Mouse (Mus musculus): ENCODE measurements around the gene Acap3. TPM values are rescaled to one million over a fixed set of nuclear protein-coding genes. Genes with fewer than 3 reads are reported as not detected.
A peak's percentile ranks its signal among the peaks of the same experiment; 100 is the strongest.

The Acap3 gene
- total RNA-seq (2018; cell fraction: chromatin; rRNA removed), result 10 to 100 TPM in 24 of 26 experiments, 1 to 10 TPM in 2; 10.0 to 70.6 (median 29.3) TPM
- 1 to 10 TPM; 3.4 to 9.9 (median 6.2) TPM for total RNA-seq (2018; cell fraction: cytosol; rRNA removed)
- total RNA-seq (2018; cell fraction: nucleus; rRNA removed), result 10 to 100 TPM in 18 of 26 experiments, 1 to 10 TPM in 8; 2.2 to 46.6 (median 11.6) TPM
- 8.2 to 8.7 TPM (median 8.3 TPM) in 3 replicates for polyA plus RNA-seq (2018)

DNA sequence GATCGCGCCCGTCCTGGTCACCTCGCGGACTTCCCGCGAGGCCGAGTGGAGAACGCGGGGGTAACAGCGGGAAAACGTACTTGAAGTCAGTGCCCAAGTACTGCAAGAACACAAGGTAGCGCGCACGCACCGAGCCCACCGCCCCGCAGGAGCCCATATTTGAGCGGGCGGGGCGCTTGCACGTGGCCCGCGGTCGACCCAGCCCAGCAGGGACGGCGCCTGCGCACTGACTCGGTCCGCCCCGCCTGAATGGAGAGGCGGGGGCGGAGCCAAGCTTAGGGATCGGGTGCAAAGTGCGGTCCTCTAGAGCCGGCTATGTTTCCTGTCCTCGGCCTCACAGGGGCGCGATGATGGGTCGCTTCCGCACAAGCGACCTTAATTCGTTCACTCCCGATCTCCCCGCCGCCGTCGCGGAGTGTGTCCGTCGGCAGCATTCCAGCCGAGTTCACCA, at the start of gene Acap3, which contains the start of gene Pusl1:
Gene Acap3, plus strand, starts transcription at position 272 of the 451 bp plus-strand sequence.
Gene Pusl1, minus strand, starts transcription at position 231 of the 451 bp plus-strand sequence.
- H3K4me3 ChIP-seq (ENCODE audit: inconsistent target), result peak within 1 kb of the TSS; percentile 73
- peak within 1 kb of the TSS; percentile 65 for H3K27ac ChIP-seq
- peaks cover 20% of the 10 kb centered on the region; the same call in 1 of the 2 replicates for H3K36me3 ChIP-seq (ENCODE audit: inconsistent target)
- H3K79me2 ChIP-seq (ENCODE audit: inconsistent target), result peaks cover 52% of the 10 kb centered on the region
- WGBS (ENCODE audit: missing documents), result under 1% methylated on average over 52 of the region's 52 CpGs

DNA sequence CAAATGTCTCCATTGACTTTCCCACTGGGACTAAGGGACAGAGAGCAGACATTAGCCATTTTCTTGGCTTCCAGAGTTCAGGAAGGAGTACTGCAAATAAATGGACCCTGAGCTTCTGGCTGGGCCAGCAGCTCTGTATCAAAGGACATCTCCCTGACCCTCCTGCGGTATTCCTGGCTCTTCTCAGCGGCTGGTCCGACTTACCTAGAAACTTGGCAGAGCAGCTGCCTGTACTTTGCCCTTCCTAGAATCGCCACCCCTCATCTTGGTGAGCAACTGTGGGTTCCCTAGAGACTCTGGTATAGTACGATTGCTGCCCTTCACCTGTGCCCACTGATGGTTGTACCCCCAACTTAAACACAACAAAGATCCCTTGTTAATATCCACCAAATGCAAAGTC, 48.4 kb upstream of the Acap3 start:
- H3K4me3 ChIP-seq (ENCODE audit: inconsistent target), result no peak overlapping the region
- peaks cover 4% of the 10 kb centered on the region for H3K79me2 ChIP-seq (ENCODE audit: inconsistent target)
- WGBS (ENCODE audit: missing documents), result 98% methylated on average over 5 of the region's 5 CpGs
- H3K36me3 ChIP-seq (ENCODE audit: inconsistent target), result no peaks in the 10 kb centered on the region
- H3K27ac ChIP-seq, result no peak overlapping the region

DNA sequence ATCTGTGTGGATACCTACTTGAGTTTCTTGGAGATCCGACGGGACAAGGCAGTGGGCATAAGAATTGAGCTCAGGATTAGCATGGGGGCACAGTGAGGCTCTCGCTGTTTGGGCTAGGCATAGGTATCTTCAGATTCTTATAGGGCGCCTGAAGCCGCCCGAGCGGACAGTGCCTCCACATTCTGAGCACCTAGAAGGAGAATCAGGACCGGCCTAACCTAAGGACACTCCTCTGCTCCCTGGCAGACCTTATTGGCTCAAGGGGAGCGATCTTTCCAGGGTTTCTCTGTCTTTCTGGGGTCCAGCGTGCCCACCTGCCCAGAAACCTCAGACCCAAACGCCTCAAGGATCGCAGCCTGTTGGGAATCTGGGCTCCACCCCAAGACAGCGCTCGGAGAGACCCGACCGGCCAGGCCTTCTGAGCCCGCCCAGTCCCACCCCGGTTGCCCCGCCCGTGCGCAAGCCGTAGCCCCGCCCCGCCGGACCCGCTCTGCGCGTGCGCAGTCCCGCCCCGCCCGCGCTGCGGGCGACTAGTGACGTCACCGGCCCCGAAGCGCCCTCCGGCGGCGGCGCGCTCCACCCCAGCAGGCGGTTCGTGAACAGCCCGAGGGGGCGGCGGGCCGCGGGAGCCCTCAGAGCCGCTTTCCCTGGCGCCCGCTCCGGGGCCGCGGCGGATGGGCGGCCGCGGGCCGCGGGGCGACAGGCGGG, 44.6 kb upstream of the Acap3 start, which contains the start of gene Dvl1:
Gene Dvl1, plus strand, starts transcription at position 532 of the 708 bp plus-strand sequence.
- Histone ChIP-seq H3K36me3 (ENCODE audit: inconsistent target) (no peaks in the 10 kb centered on the region), H3K27ac (peak within 1 kb of the TSS; percentile 34), H3K4me3 (ENCODE audit: inconsistent target) (peak within 1 kb of the TSS; percentile 49), H3K79me2 (ENCODE audit: inconsistent target) (peaks cover 42% of the 10 kb centered on the region)
- 5% methylated on average over 47 of the region's 65 CpGs for WGBS (ENCODE audit: missing documents)

DNA sequence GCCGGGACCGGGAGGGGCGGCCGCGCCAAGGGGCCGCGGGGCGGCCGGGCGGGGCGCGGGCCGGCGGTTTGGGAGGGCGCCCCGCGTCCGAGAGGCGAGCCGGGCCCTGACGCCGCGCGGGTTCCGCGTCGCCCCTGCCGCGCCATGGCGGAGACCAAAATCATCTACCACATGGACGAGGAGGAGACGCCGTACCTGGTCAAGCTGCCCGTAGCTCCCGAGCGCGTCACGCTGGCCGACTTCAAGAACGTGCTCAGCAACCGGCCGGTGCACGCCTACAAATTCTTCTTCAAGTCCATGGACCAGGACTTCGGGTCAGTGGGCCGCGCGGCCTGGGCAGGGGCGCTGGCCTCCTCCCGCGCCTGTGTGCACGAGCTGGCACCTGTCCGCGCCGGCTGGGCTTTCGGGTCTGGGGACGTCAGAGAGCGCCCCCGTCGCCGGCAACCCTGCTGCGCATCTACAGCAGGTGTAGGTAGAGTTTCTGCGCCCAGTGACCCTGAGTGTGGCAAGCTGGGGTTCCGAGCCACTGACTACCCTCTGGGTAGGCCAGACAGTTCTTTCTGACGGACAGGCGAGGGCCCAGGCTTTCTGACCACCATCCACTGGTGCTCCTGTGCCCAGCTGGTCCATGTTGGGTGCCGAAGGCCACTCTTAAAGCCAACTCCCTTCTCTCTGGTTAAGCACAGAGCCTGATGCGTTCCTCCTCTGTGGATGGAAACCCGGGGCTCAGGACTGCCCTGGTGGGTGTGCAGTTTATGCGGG, 43.9 kb upstream of the Acap3 start:
- peak overlapping the region; percentile 42 for H3K4me3 ChIP-seq (ENCODE audit: inconsistent target)
- WGBS (ENCODE audit: missing documents), result 2% methylated on average over 63 of the region's 69 CpGs
- H3K36me3 ChIP-seq (ENCODE audit: inconsistent target), result no peaks in the 10 kb centered on the region
- no peak overlapping the region for H3K27ac ChIP-seq
- peaks cover 47% of the 10 kb centered on the region for H3K79me2 ChIP-seq (ENCODE audit: inconsistent target)

DNA sequence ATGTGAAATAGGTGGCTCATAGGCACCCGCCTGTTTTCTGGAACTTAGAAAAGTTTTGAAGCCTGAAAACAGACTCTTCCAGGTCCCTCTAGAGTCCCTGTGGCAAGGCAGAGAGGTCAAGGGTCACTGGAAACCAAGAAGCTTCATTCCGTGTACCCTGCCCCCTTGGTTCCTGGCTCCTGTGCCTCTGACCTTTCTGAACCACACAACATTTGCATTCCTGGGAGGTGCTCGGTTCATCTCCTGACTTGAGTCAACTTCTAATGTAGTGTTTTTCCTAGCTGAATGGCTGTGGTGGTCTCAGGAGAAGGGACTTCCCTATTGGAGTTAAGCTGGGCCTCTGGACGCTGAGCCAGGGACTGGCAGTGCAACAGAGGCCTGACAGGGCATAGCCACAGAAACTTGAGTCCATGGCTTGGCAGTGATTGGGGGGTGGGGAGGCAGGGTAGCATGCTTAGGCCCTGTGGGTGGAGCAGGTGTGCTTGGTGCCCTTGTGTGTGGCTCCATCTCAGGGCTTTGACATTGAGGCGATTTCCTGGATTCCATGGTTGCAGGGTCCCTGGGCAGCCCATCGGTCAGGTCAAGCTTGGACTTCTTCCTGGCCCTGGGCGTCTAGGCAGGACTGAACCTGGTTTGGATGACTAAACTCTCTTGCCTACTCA, 43.1 kb upstream of the Acap3 start:
- peak overlapping the region; percentile 42 for H3K4me3 ChIP-seq (ENCODE audit: inconsistent target)

DNA sequence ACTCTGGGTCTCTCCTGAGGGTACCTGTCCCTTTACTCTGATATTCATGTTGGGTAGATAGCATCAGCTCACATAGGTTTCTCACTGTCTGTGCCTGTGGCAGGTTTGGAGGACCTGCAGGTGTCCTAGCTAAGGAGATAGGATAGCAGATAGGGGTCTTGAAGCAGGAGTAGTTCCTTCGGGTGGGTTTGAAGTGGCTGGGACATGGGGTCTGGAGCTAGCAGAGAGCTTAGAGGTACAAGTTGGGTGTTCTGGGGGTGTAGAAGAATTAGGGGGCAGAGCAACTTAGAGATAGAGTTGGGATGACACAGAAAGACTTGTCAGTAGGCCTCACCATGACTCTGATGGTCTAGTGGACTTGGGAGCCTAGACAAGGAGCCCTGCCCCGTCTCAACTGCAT, 42.2 kb upstream of the Acap3 start:
- no peak overlapping the region for H3K4me3 ChIP-seq (ENCODE audit: inconsistent target)
- 95% methylated on average over 2 of the region's 2 CpGs for WGBS (ENCODE audit: missing documents)
- H3K27ac ChIP-seq, result no peak overlapping the region
- no peaks in the 10 kb centered on the region for H3K36me3 ChIP-seq (ENCODE audit: inconsistent target)
- H3K79me2 ChIP-seq (ENCODE audit: inconsistent target), result peaks cover 47% of the 10 kb centered on the region

More for the DNA sequence above, 43.1 kb upstream of the Acap3 start:
- H3K36me3 ChIP-seq (ENCODE audit: inconsistent target), result no peaks in the 10 kb centered on the region
- WGBS (ENCODE audit: missing documents), result 87% methylated on average over 7 of the region's 7 CpGs
- no peak overlapping the region for H3K27ac ChIP-seq
- peaks cover 47% of the 10 kb centered on the region for H3K79me2 ChIP-seq (ENCODE audit: inconsistent target)

DNA sequence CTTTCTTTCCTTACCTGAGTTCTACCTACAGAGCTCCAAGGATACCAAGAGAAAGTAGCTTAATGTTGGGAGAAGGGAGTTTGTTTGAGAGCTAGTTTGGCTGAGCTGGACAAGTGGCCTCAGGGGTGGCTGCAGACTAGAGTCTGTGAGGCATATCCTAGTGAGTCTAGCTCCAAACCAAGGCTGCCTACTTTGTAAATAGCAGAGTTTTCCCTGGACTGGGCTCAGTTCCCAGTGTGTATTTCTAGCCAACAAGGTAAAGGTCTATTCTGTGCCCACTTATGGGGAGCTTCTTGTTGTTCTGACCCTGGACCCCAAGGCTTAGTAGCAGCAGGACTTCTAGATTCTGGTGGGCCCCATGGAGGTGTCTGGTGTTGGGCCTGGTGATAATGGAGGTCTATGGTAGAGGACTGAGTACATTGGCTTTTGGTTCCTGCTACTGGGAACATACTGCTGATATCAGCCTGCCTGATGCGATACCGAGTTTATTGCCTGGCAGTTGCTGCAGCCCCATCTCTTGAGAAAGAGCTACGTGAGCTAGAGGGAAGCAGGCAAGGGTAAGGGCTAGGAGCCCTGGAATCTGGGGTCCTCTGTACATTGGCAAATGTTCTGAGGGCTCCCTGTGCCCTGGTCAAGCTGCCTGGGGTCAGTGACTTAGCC, 41.7 kb upstream of the Acap3 start:
- no peak overlapping the region for H3K27ac ChIP-seq
- 97% methylated on average over 3 of the region's 3 CpGs for WGBS (ENCODE audit: missing documents)

DNA sequence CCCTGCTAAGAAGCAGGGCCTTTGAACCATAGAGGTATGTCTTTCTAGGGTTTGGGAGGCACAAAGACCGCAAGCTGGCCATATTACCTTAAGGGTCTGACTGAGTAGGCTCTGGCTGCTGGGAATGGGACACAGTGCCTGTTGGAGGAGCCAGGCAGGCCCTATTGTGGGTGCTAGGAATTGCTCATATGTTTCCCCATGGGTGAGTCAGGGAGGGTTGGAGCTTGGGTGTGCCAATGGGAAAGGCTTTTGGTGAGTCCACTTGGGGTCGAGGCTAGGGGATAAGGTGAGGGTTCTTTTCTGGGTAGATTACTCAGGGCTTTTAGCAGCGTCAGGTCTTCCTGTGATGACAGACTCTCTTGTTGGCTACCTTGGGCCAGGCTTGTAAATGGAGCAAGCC, 40.3 kb upstream of the Acap3 start:
- H3K27ac ChIP-seq, result no peak overlapping the region
- H3K79me2 ChIP-seq (ENCODE audit: inconsistent target), result peaks cover 47% of the 10 kb centered on the region
- H3K4me3 ChIP-seq (ENCODE audit: inconsistent target), result no peak overlapping the region
- H3K36me3 ChIP-seq (ENCODE audit: inconsistent target), result peaks cover 9% of the 10 kb centered on the region; the same call in 1 of the 2 replicates
- WGBS (ENCODE audit: missing documents), result 83% methylated on average over 3 of the region's 3 CpGs

More for the DNA sequence above, 41.7 kb upstream of the Acap3 start:
- Histone ChIP-seq H3K4me3 (ENCODE audit: inconsistent target) (no peak overlapping the region), H3K36me3 (ENCODE audit: inconsistent target) (no peaks in the 10 kb centered on the region; the same call in 1 of the 2 replicates), H3K79me2 (ENCODE audit: inconsistent target) (peaks cover 47% of the 10 kb centered on the region)

DNA sequence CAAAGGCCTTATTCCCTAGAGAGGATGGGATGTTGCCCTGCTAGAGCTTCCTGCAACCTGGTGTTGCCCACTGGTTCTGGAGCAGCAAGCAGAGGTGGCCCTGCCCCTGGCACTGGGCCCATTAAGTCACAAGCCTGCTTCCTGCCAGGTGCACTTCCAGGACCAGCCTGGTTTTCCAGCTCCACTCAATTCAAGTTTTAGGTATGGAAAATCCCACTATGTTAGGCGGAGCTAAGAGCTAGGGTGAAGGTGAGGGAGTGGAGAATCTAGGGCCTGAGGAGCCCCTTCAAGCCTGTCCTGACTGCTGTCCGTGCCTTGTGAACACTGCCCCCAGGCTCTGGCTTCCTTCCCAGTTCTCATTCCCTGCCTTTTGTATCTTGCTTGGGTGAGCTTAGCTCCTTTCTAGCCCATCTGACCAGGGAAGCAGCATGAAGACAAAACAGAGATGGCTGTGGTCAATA, 39.6 kb upstream of the Acap3 start:
- Histone ChIP-seq H3K36me3 (ENCODE audit: inconsistent target) (peaks cover 9% of the 10 kb centered on the region; the same call in 1 of the 2 replicates), H3K27ac (no peak overlapping the region), H3K79me2 (ENCODE audit: inconsistent target) (peaks cover 47% of the 10 kb centered on the region), H3K4me3 (ENCODE audit: inconsistent target) (no peak overlapping the region)
- 95% methylated on average over 2 of the region's 2 CpGs for WGBS (ENCODE audit: missing documents)

DNA sequence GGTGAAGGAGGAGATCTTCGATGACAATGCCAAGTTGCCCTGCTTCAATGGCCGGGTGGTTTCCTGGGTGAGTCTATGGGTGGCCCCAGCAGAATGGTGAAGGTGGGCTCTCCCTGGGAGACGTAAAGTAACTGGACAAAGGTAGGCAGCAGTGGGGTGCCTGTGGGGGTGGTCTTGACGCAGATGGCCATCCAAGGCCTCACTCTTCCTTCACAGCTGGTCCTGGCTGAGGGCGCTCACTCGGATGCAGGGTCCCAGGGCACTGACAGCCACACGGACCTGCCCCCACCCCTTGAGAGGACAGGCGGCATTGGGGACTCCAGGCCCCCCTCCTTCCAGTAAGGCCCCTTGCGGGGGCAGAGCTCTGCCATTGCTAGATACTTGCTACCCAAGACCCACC, 38.2 kb upstream of the Acap3 start:
- H3K79me2 ChIP-seq (ENCODE audit: inconsistent target), result peaks cover 41% of the 10 kb centered on the region
- H3K27ac ChIP-seq, result no peak overlapping the region
- 93% methylated on average over 9 of the region's 9 CpGs for WGBS (ENCODE audit: missing documents)
- H3K36me3 ChIP-seq (ENCODE audit: inconsistent target), result peaks cover 9% of the 10 kb centered on the region; the same call in 1 of the 2 replicates
- no peak overlapping the region for H3K4me3 ChIP-seq (ENCODE audit: inconsistent target)

DNA sequence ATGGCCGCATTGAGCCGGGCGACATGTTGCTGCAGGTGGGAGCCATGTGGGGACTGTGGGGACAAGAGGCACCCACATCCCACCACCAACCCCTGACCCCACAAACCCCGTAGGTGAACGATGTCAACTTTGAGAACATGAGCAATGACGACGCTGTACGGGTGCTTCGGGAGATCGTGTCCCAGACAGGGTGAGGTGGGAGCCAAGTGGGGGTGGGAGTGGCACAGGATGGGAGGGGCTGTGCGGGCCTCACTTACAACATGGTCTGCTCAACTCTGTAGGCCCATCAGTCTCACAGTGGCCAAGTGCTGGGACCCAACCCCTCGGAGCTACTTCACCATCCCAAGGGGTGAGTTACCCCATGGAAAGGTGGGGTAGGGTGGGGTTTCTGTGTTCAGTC, 36.6 kb upstream of the Acap3 start:
- no peak overlapping the region for H3K4me3 ChIP-seq (ENCODE audit: inconsistent target)
- H3K27ac ChIP-seq, result no peak overlapping the region
- 93% methylated on average over 12 of the region's 12 CpGs for WGBS (ENCODE audit: missing documents)
- H3K79me2 ChIP-seq (ENCODE audit: inconsistent target), result peaks cover 25% of the 10 kb centered on the region
- H3K36me3 ChIP-seq (ENCODE audit: inconsistent target), result peaks cover 9% of the 10 kb centered on the region; the same call in 1 of the 2 replicates

DNA sequence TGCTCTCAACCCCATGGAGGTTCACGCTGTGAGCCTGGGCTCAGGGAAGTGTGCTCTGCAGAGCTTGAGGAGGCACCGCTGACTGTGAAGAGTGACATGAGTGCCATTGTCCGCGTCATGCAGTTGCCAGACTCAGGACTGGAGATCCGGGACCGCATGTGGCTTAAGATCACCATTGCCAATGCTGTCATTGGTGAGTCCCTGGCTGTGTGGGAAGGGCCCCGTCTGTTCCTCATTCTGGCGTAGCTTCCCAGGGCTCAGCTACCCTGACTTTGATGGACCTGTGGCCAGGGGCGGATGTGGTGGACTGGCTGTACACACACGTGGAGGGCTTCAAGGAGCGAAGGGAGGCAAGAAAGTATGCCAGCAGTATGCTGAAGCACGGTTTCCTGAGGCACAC, 35.6 kb upstream of the Acap3 start:
- 75% methylated on average over 11 of the region's 12 CpGs for WGBS (ENCODE audit: missing documents)
- H3K79me2 ChIP-seq (ENCODE audit: inconsistent target), result peaks cover 15% of the 10 kb centered on the region
- H3K27ac ChIP-seq, result no peak overlapping the region
- peaks cover 9% of the 10 kb centered on the region; the same call in 1 of the 2 replicates for H3K36me3 ChIP-seq (ENCODE audit: inconsistent target)
- H3K4me3 ChIP-seq (ENCODE audit: inconsistent target), result no peak overlapping the region

DNA sequence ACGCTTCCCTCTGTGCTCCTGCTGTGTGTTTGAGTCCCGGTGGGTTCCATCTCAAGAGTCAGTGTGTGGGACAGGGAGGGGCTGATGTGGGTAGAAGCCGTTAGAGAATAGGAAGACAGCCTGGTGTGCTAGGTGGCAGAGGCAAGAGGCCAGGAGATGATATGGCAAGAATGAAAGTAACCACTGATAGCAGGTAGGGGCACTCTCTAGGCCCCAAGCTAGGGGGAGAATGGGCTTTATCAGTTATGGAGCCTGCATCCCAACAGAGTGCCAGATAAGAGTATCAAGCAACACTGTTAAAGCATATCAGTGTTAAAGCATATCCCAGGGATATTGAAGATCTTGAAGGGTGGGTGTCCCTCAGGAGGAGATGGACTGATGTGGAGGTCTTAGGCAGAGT, 34.7 kb upstream of the Acap3 start:
- peaks cover 6% of the 10 kb centered on the region; the same call in 1 of the 2 replicates for H3K79me2 ChIP-seq (ENCODE audit: inconsistent target)
- H3K27ac ChIP-seq, result no peak overlapping the region
- no peak overlapping the region for H3K4me3 ChIP-seq (ENCODE audit: inconsistent target)
- WGBS (ENCODE audit: missing documents), result 90% methylated on average over 3 of the region's 3 CpGs
- H3K36me3 ChIP-seq (ENCODE audit: inconsistent target), result peaks cover 9% of the 10 kb centered on the region; the same call in 1 of the 2 replicates
